Mouse (Mus musculus) erythroblast, embryonic 14.5 days (primary cell): ENCODE data around the gene B230217C12Rik.

Experiments
- GATA1 ChIP-seq: IDR thresholded peaks from 2 replicates; pipeline ENCODE4 v1.6.1; 2012; ENCODE audit warnings: low read length, inconsistent platforms, mixed read lengths
- TAL1 ChIP-seq: IDR thresholded peaks from 3 replicates; pipeline ENCODE4 v1.6.1; 2012; ENCODE audit warnings: low read length, inconsistent platforms, mixed read lengths

DNA sequence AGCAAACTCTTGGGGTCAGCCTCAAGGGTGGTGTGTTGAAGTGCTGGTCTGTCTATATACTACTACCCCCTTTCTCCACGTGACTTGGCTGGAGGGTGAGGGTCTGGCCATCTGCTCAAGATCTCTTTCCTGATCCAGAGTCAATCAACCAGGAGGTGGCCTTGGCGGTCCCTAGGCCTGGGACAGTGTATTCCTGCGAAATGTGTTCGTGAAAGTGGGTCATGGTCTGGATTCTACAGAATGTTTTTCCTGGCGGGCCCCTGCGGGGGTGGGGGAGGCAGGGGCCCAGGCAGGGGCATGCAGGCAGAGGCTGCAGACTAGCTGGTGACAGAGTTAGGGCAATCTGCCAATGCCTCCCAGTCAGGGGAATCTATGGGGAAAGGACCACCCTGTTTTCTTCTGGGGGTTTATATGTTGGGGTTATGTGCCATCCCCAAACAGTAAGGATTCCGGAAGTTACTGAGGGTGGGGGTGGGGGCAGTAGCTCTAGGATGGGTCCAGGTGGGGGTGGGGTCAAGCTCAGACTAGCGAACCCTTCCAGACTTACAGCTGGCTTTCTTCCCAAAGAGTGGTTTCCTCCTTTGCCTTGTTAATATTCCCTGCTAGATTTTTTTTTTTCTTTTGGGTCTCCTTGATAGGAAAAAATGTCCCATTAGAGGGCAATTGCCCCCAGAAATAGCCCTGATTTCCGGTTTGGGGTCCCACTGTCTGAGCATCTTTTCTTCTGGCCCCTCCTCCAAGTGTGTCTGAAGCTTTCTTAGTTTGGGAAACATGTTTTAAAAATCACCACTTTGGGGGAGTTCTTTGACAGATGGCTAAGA lies 35.5 kb upstream of the B230217C12Rik start:
- TF ChIP-seq GATA1 = no peak
- no peak for TF ChIP-seq TAL1
